Mouse (Mus musculus): Measurements from ENCODE around the gene Oxnad1. TPM values are rescaled to one million over a fixed set of nuclear protein-coding genes. Genes with fewer than 3 reads are reported as not detected.
"Not testable (repeated sequence)": the region's sequence is repeated elsewhere in the genome, so short reads cannot be mapped to it uniquely, and the experiment has no call there.

Gene Oxnad1
- polyA plus RNA-seq, 1 experiment: 22.7 TPM

GRCm38 (mm10) chr14:32087584-32088248 lies 2.5 kb downstream of the Oxnad1 start:
- DNase-seq (ENCODE audit: extremely low spot score in 1 of 2, low spot score in 1 of 2): not testable (repeated sequence)

- DNase-seq (ENCODE audit: extremely low spot score in 1 of 2, low spot score in 1 of 2): no peak
Measured at GRCm38 (mm10) chr14:32091124-32091523, 6.0 kb downstream of the Oxnad1 start.

GRCm38 (mm10) chr14:32091704-32092103 lies 6.5 kb downstream of the Oxnad1 start:
- DNase-seq (ENCODE audit: extremely low spot score in 1 of 2, low spot score in 1 of 2): no peak

GRCm38 (mm10) chr14:32093018-32093417 lies 7.8 kb downstream of the Oxnad1 start:
- no peak for DNase-seq (ENCODE audit: extremely low spot score in 1 of 2, low spot score in 1 of 2)

GRCm38 (mm10) chr14:32093500-32094117 lies 8.4 kb downstream of the Oxnad1 start:
- DNase-seq (ENCODE audit: extremely low spot score in 1 of 2, low spot score in 1 of 2): no peak

- DNase-seq (ENCODE audit: extremely low spot score in 1 of 2, low spot score in 1 of 2): no peak
Measured at GRCm38 (mm10) chr14:32095646-32096045, 10.5 kb downstream of the Oxnad1 start.

GRCm38 (mm10) chr14:32096740-32097139 lies 11.6 kb downstream of the Oxnad1 start:
- no peak for DNase-seq (ENCODE audit: extremely low spot score in 1 of 2, low spot score in 1 of 2)

- no peak for DNase-seq (ENCODE audit: extremely low spot score in 1 of 2, low spot score in 1 of 2)
Measured at GRCm38 (mm10) chr14:32097691-32098090, 12.5 kb downstream of the Oxnad1 start.

GRCm38 (mm10) chr14:32098951-32099350 lies 13.8 kb downstream of the Oxnad1 start:
- no peak for DNase-seq (ENCODE audit: extremely low spot score in 1 of 2, low spot score in 1 of 2)

- no peak for DNase-seq (ENCODE audit: extremely low spot score in 1 of 2, low spot score in 1 of 2)
Measured at GRCm38 (mm10) chr14:32103556-32103955, 18.4 kb downstream of the Oxnad1 start.

- DNase-seq (ENCODE audit: extremely low spot score in 1 of 2, low spot score in 1 of 2): no peak
Measured at GRCm38 (mm10) chr14:32105663-32106062, 20.5 kb downstream of the Oxnad1 start.

GRCm38 (mm10) chr14:32106911-32107310 lies 21.7 kb downstream of the Oxnad1 start:
- no peak for DNase-seq (ENCODE audit: extremely low spot score in 1 of 2, low spot score in 1 of 2)

- not testable (repeated sequence) for DNase-seq (ENCODE audit: extremely low spot score in 1 of 2, low spot score in 1 of 2)
Measured at GRCm38 (mm10) chr14:32112124-32112523, 26.9 kb downstream of the Oxnad1 start.

GRCm38 (mm10) chr14:32120940-32121919 lies 36.1 kb downstream of the Oxnad1 start:
- DNase-seq (ENCODE audit: extremely low spot score in 1 of 2, low spot score in 1 of 2): no peak

GRCm38 (mm10) chr14:32121920-32122315 lies 36.7 kb downstream of the Oxnad1 start:
- no peak for DNase-seq (ENCODE audit: extremely low spot score in 1 of 2, low spot score in 1 of 2)

- no peak for DNase-seq (ENCODE audit: extremely low spot score in 1 of 2, low spot score in 1 of 2)
Measured at GRCm38 (mm10) chr14:32124261-32124660, 39.1 kb downstream of the Oxnad1 start.

GRCm38 (mm10) chr14:32125256-32125655 lies 40.1 kb downstream of the Oxnad1 start:
- DNase-seq (ENCODE audit: extremely low spot score in 1 of 2, low spot score in 1 of 2): not testable (repeated sequence)

GRCm38 (mm10) chr14:32128409-32128808 lies 43.2 kb downstream of the Oxnad1 start:
- DNase-seq (ENCODE audit: extremely low spot score in 1 of 2, low spot score in 1 of 2): no peak

GRCm38 (mm10) chr14:32131836-32132235 lies 46.7 kb downstream of the Oxnad1 start:
- no peak for DNase-seq (ENCODE audit: extremely low spot score in 1 of 2, low spot score in 1 of 2)

GRCm38 (mm10) chr14:32134293-32134692 lies 49.1 kb downstream of the Oxnad1 start:
- DNase-seq (ENCODE audit: extremely low spot score in 1 of 2, low spot score in 1 of 2): no peak

- not testable (repeated sequence) for DNase-seq (ENCODE audit: extremely low spot score in 1 of 2, low spot score in 1 of 2)
Measured at GRCm38 (mm10) chr14:32136467-32136866, 51.3 kb downstream of the Oxnad1 start.
